Mouse (Mus musculus): ENCODE results near the gene Odf2l.

DNA sequence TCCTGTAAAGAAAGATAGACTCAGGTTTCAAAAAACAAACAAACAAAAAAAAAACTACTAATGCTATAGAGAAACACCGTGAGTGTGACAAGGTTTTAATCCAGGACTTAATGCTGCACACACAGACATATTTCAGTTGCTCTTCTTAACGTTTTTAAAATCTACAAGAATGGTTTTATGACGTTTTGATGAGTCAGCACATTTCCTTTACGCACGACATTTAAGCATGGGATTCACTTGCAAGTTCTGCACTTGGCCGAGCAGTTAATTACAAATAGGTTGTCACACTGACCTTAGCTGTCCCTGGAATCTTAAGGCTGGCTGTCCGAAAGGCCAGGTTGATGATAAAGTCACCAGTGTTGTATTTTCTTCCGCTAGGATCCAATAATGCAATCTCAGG lies 37.5 kb upstream of the Odf2l start:
- TF ChIP-seq CTCF (IDR thresholded peaks at IDR 0.05; ENCODE audit: extremely low read depth, insufficient read depth, insufficient read length, insufficient replicate concordance) (no peak), POLR2A (IDR thresholded peaks at IDR 0.05; ENCODE audit: low read depth, low read length) (no peak)

Measured in spleen, adult 2 months (tissue).